Comparison of ENCODE assay signal across 10 mouse cellular contexts in genomic region chr10:81018326-81018725, GRCm38 (mm10). TPM values are rescaled to one million over a fixed set of nuclear protein-coding genes. Genes with fewer than 3 reads are reported as not detected.
DNase-seq lines count a peak whose midpoint lies in the region; ATAC-seq and TF ChIP-seq lines count a peak whose summit lies in the region.
"Had no signal": no experiment of that assay in that cellular context is flagged by ENCODE, and none has a peak within 500 bp of the region (broad histone marks: within the 10 kb centered on the region; RNA-seq: fewer than 3 reads in every experiment).

No protein-coding gene starts in this region.

- in situ Hi-C loops in CH12.LX (cut with MboI; ENCODE audit: low pct_ligation_motif_present, low pct_unique_long_range_greater_than_20kb, low sequenced_read_pairs), result no loop called here

- DNase-seq in layer of hippocampus, adult 11-12 months (ENCODE audit: low spot score), result peak; percentile 65
- DNase-seq in layer of hippocampus, postnatal 25 days (ENCODE audit: extremely low spot score in 1 of 2, low spot score in 1 of 2), result no peak
- DNase-seq in CH12.LX (ENCODE audit: extremely low read depth) (peak; percentile 44), MEL (ENCODE audit: low read depth, low spot score) (peak; percentile 94)
- DNase-seq in gastrocnemius, postnatal 14 days, result peak; percentile 72
- no peak for DNase-seq in natural killer cell, adult 2 months (ENCODE audit: low spot score in 2 of 2)
- DNase-seq in thymus, postnatal 36 days, result no peak

- intact Hi-C loops in gastrocnemius, postnatal 14 days (cut with DNase I; ENCODE audit: low total_unique reads), result no loop called here

- TF ChIP-seq CTCF in CH12.LX (conservative IDR thresholded peaks at IDR 0.05 in 1 of 2, IDR thresholded peaks at IDR 0.05 in 1 of 2; ENCODE audit: low read depth in 2 of 2, low read length in 2 of 2) (no peak), MEL (IDR thresholded peaks at IDR 0.05 in 2 of 3, conservative IDR thresholded peaks at IDR 0.05 in 1 of 3; ENCODE audit: control insufficient read depth in 1 of 3, insufficient read depth in 1 of 3, low read depth in 2 of 3, low read length in 3 of 3, poor library complexity in 1 of 3, severe bottlenecking in 1 of 3) (no peak)

- H3K79me2 ChIP-seq in CH12.LX (replicated peaks; ENCODE audit: control insufficient read depth, extremely low read depth, insufficient read depth, poor library complexity, severe bottlenecking) (no peaks in the 10 kb centered on the region), MEL (ENCODE audit: control insufficient read depth, insufficient read depth, low read length, poor library complexity) (no peaks in the 10 kb centered on the region)

- no peak for ATAC-seq in forebrain, embryonic 16.5 days

- 41% methylated on average over 10 of the region's 10 CpGs for WGBS in forebrain, embryonic 16.5 days

- no peak overlapping the region for H3K4me2 ChIP-seq in CH12.LX (ENCODE audit: insufficient read depth, low read depth, poor library complexity, severe bottlenecking)
- H3K4me2 ChIP-seq in forebrain, embryonic 16.5 days (ENCODE audit: low read length), result no peak overlapping the region
- H3K4me2 ChIP-seq: neural tube, embryonic 13.5 days had no signal

- peaks cover 4 to 14% of the 10 kb centered on the region in 2 experiments for H3K4me1 ChIP-seq in CH12.LX (ENCODE audit: control insufficient read depth in 1 of 2, insufficient read depth in 2 of 2)
- H3K4me1 ChIP-seq in MEL (ENCODE audit: control insufficient read depth in 1 of 2, insufficient read depth in 2 of 2, low read length in 2 of 2), result peaks cover 2 to 19% of the 10 kb centered on the region in 2 experiments; a peak in 3 of 4 replicates
- H3K4me1 ChIP-seq in forebrain, embryonic 16.5 days (replicated peaks; ENCODE audit: control insufficient read depth, insufficient read depth, low read length), result peaks cover 12% of the 10 kb centered on the region

- H3K27me3 ChIP-seq in CH12.LX (replicated peaks) (peaks cover 48% of the 10 kb centered on the region), MEL (ENCODE audit: control insufficient read depth in 1 of 2, insufficient read depth in 2 of 2, low read length in 2 of 2) (no peaks in the 10 kb centered on the region)
- no peaks in the 10 kb centered on the region for H3K27me3 ChIP-seq in forebrain, embryonic 16.5 days (replicated peaks; ENCODE audit: control insufficient read depth, insufficient read depth, low read length)

- TF ChIP-seq EP300 in CH12.LX (IDR thresholded peaks at IDR 0.05; ENCODE audit: low read length), result no peak
- TF ChIP-seq EP300 in MEL (IDR thresholded peaks at IDR 0.05; ENCODE audit: low read depth in 1 of 2, low read length in 2 of 2), result no peak

- dilution Hi-C loops in CH12.LX (cut with MboI; ENCODE audit: extremely low pct_ligation_motif_present, extremely low pct_unique_long_range_greater_than_20kb, low sequenced_read_pairs), result no loop called here

- TF ChIP-seq RAD21 in CH12.LX (IDR thresholded peaks at IDR 0.05; ENCODE audit: low read depth, low read length) (no peak), MEL (IDR thresholded peaks at IDR 0.05; ENCODE audit: low read depth, low read length) (no peak)

- H3K9me3 ChIP-seq in CH12.LX (replicated peaks; ENCODE audit: low read length), result peaks cover 13% of the 10 kb centered on the region
- H3K9me3 ChIP-seq in MEL (replicated peaks; ENCODE audit: insufficient read depth, low read length), result no peaks in the 10 kb centered on the region
- no peaks in the 10 kb centered on the region for H3K9me3 ChIP-seq in forebrain, embryonic 16.5 days (ENCODE audit: control insufficient read depth, low read length)
- H3K9me3 ChIP-seq: heart, embryonic 10.5 days; neural tube, embryonic 13.5 days had no signal

- H3K9ac ChIP-seq in CH12.LX (ENCODE audit: insufficient read depth, low read depth), result no peak overlapping the region
- no peak overlapping the region for H3K9ac ChIP-seq in MEL (ENCODE audit: control insufficient read depth, low read depth, low read length, poor library complexity, severe bottlenecking)
- no peak overlapping the region for H3K9ac ChIP-seq in forebrain, embryonic 16.5 days (replicated peaks; ENCODE audit: low read depth, low read length)
- H3K9ac ChIP-seq: neural tube, embryonic 13.5 days had no signal

- TF ChIP-seq POLR2A in CH12.LX (IDR thresholded peaks at IDR 0.05; ENCODE audit: low read depth, low read length), result no peak
- TF ChIP-seq POLR2A in MEL (IDR thresholded peaks at IDR 0.05; ENCODE audit: control insufficient read depth in 1 of 2, insufficient read depth in 1 of 2, low read depth in 1 of 2, low read length in 2 of 2, poor library complexity in 1 of 2), result no peak

- H3K36me3 ChIP-seq in CH12.LX (replicated peaks in 1 of 2; ENCODE audit: control insufficient read depth in 1 of 2, insufficient read depth in 1 of 2, low read length in 1 of 2) (no peaks in the 10 kb centered on the region), MEL (ENCODE audit: control insufficient read depth in 1 of 2, insufficient read depth in 2 of 2, low read length in 2 of 2) (peaks cover 0 to 4% of the 10 kb centered on the region in 2 experiments; a peak in 2 of 4 replicates)
- H3K36me3 ChIP-seq in forebrain, embryonic 16.5 days (ENCODE audit: control insufficient read depth, insufficient read depth), result no peaks in the 10 kb centered on the region
- H3K36me3 ChIP-seq: heart, embryonic 10.5 days; neural tube, embryonic 13.5 days had no signal

- no peak overlapping the region for H3K27ac ChIP-seq in CH12.LX (ENCODE audit: insufficient read depth, low read depth)
- H3K27ac ChIP-seq in MEL (ENCODE audit: control insufficient read depth, low read depth, low read length), result peak overlapping the region; percentile 11; the same call in 1 of the 2 replicates
- H3K27ac ChIP-seq in forebrain, embryonic 16.5 days (ENCODE audit: low read length), result no peak overlapping the region
- H3K27ac ChIP-seq: heart, embryonic 10.5 days; neural tube, embryonic 13.5 days had no signal

- H3K4me3 ChIP-seq in CH12.LX (replicated peaks in 1 of 3; ENCODE audit: low read depth in 2 of 3, low read length in 2 of 3, poor library complexity in 1 of 3) (no peak overlapping the region), MEL (ENCODE audit: control insufficient read depth in 1 of 2, insufficient read depth in 1 of 2, low read depth in 2 of 2, low read length in 2 of 2) (peak overlapping the region in 1 of 2 experiments; percentile 34; a peak in 1 of 4 replicates)
- no peak overlapping the region for H3K4me3 ChIP-seq in forebrain, embryonic 16.5 days (replicated peaks; ENCODE audit: low read length)
- H3K4me3 ChIP-seq: heart, embryonic 10.5 days; neural tube, embryonic 13.5 days had no signal

RNA-seq across cellular contexts. Expression of gene Gng7, which starts 3.6 kb away (rescaled TPM):
- total RNA-seq in layer of hippocampus, postnatal 25 days (2021), result 100 to 1,000 TPM; 180 to 184 TPM
- total RNA-seq in CH12.LX (2012; rRNA removed) (0.46 and 0.47 TPM in 2 replicates), CH12.LX (2014; rRNA removed) (not detected in 2 replicates), MEL (2012; rRNA removed) (0.92 and 1.3 TPM in 2 replicates)
- polyA plus RNA-seq in CH12.LX (2012; ENCODE audit: insufficient read length, low read depth) (0.24 and 0.68 TPM in 2 replicates), MEL (2012; ENCODE audit: insufficient read depth in 1 of 2, insufficient read length in 2 of 2, low read depth in 1 of 2, low replicate concordance in 2 of 2, missing spikeins in 1 of 2) (1 to 10 TPM in 1 of 2 experiments, not detected in 1; 6.2 TPM)
- total RNA-seq in gastrocnemius, postnatal 14 days (2021), result 1 to 10 TPM in 1 of 2 experiments, under 1 TPM in 1; 0.44 to 1.1 TPM
- 41.0 and 47.4 TPM in 2 replicates for polyA plus RNA-seq in forebrain, embryonic 16.5 days (2015; fragmentation: Nextera tagmentation; extraction: Ambion mirVana)

RNA-seq across cellular contexts. Expression of gene Diras1, which starts 7.1 kb away (rescaled TPM):
- total RNA-seq in layer of hippocampus, postnatal 25 days (2021), result 100 to 1,000 TPM in 1 of 2 experiments, 10 to 100 TPM in 1; 98.7 to 103 TPM
- total RNA-seq in CH12.LX (2012; rRNA removed), result not detected in 2 replicates
- not detected in 2 replicates for total RNA-seq in CH12.LX (2014; rRNA removed)
- polyA plus RNA-seq in CH12.LX (2012; ENCODE audit: insufficient read length, low read depth), result not detected in 2 replicates
- not detected in 2 replicates for total RNA-seq in MEL (2012; rRNA removed)
- under 1 TPM in 1 of 2 experiments, not detected in 1; 0.04 TPM for polyA plus RNA-seq in MEL (2012; ENCODE audit: insufficient read depth in 1 of 2, insufficient read length in 2 of 2, low read depth in 1 of 2, low replicate concordance in 2 of 2, missing spikeins in 1 of 2)
- under 1 TPM; 0.24 to 0.72 TPM for total RNA-seq in gastrocnemius, postnatal 14 days (2021)
- polyA plus RNA-seq in forebrain, embryonic 16.5 days (2015; fragmentation: Nextera tagmentation; extraction: Ambion mirVana), result 37.6 and 45.4 TPM in 2 replicates

RNA-seq across cellular contexts. Expression of gene Slc39a3, which starts 18.9 kb away (rescaled TPM):
- 10 to 100 TPM; 67.5 to 74.9 TPM for total RNA-seq in layer of hippocampus, postnatal 25 days (2021)
- total RNA-seq in CH12.LX (2012; rRNA removed), result 6.3 and 7.2 TPM in 2 replicates
- 3.5 and 3.9 TPM in 2 replicates for total RNA-seq in CH12.LX (2014; rRNA removed)
- polyA plus RNA-seq in CH12.LX (2012; ENCODE audit: insufficient read length, low read depth), result 4.2 and 4.3 TPM in 2 replicates
- 14.8 and 19.5 TPM in 2 replicates for total RNA-seq in MEL (2012; rRNA removed)
- polyA plus RNA-seq in MEL (2012; ENCODE audit: insufficient read depth in 1 of 2, insufficient read length in 2 of 2, low read depth in 1 of 2, low replicate concordance in 2 of 2, missing spikeins in 1 of 2), result 10 to 100 TPM in 1 of 2 experiments, not detected in 1; 15.6 TPM
- total RNA-seq in gastrocnemius, postnatal 14 days (2021), result 10 to 100 TPM; 11.3 to 11.9 TPM
- polyA plus RNA-seq in forebrain, embryonic 16.5 days (2015; fragmentation: Nextera tagmentation; extraction: Ambion mirVana), result 48.1 and 54.0 TPM in 2 replicates

RNA-seq across cellular contexts. Expression of gene Sgta, which starts 41.7 kb away (rescaled TPM):
- 100 to 1,000 TPM; 171 to 178 TPM for total RNA-seq in layer of hippocampus, postnatal 25 days (2021)
- 104 and 110 TPM in 2 replicates for total RNA-seq in CH12.LX (2012; rRNA removed)
- 61.1 and 67.6 TPM in 2 replicates for total RNA-seq in CH12.LX (2014; rRNA removed)
- polyA plus RNA-seq in CH12.LX (2012; ENCODE audit: insufficient read length, low read depth), result 118 and 123 TPM in 2 replicates
- 100 and 101 TPM in 2 replicates for total RNA-seq in MEL (2012; rRNA removed)
- polyA plus RNA-seq in MEL (2012; ENCODE audit: insufficient read depth in 1 of 2, insufficient read length in 2 of 2, low read depth in 1 of 2, low replicate concordance in 2 of 2, missing spikeins in 1 of 2), result 1,000 to 10,000 TPM in 1 of 2 experiments, 100 to 1,000 TPM in 1; 152 to 1,019 TPM
- 10 to 100 TPM; 78.6 to 79.9 TPM for total RNA-seq in gastrocnemius, postnatal 14 days (2021)
- 325 and 344 TPM in 2 replicates for polyA plus RNA-seq in forebrain, embryonic 16.5 days (2015; fragmentation: Nextera tagmentation; extraction: Ambion mirVana)

RNA-seq across cellular contexts. Expression of gene Thop1, which starts 51.5 kb away (rescaled TPM):
- 10 to 100 TPM; 51.3 to 54.6 TPM for total RNA-seq in layer of hippocampus, postnatal 25 days (2021)
- 123 and 136 TPM in 2 replicates for total RNA-seq in CH12.LX (2012; rRNA removed)
- 70.9 and 81.1 TPM in 2 replicates for total RNA-seq in CH12.LX (2014; rRNA removed)
- 94.5 and 105 TPM in 2 replicates for polyA plus RNA-seq in CH12.LX (2012; ENCODE audit: insufficient read length, low read depth)
- total RNA-seq in MEL (2012; rRNA removed), result 121 and 126 TPM in 2 replicates
- polyA plus RNA-seq in MEL (2012; ENCODE audit: insufficient read depth in 1 of 2, insufficient read length in 2 of 2, low read depth in 1 of 2, low replicate concordance in 2 of 2, missing spikeins in 1 of 2), result 100 to 1,000 TPM in 1 of 2 experiments, 10 to 100 TPM in 1; 75.7 to 113 TPM
- total RNA-seq in gastrocnemius, postnatal 14 days (2021), result 10 to 100 TPM; 22.4 to 23.0 TPM
- polyA plus RNA-seq in forebrain, embryonic 16.5 days (2015; fragmentation: Nextera tagmentation; extraction: Ambion mirVana), result 69.4 and 70.4 TPM in 2 replicates

Comparison
In these comparisons a context has a peak if more than half of its experiments do, and no peak if none do; other contexts are left out.
1. DNase-seq: peak in layer of hippocampus, adult 11-12 months (single experiment), CH12.LX (single experiment), MEL (single experiment) and gastrocnemius, postnatal 14 days (single experiment); none in layer of hippocampus, postnatal 25 days (0 of 2), natural killer cell, adult 2 months (0 of 2) and thymus, postnatal 36 days (0 of 2).
2. RNA of gene Gng7, which starts 3.6 kb away (total RNA-seq): 180 to 184 TPM in layer of hippocampus, postnatal 25 days; 0.92 to 1.3 TPM in MEL, 0.44 to 1.1 TPM in gastrocnemius, postnatal 14 days and 0.46 to 0.47 TPM in CH12.LX; every median in the first group is over 10 times any median in the second.
3. RNA of gene Diras1, which starts 7.1 kb away (total RNA-seq): 98.7 to 103 TPM in layer of hippocampus, postnatal 25 days; 0.24 to 0.72 TPM in gastrocnemius, postnatal 14 days, not detected in MEL and not detected in CH12.LX; every median in the first group is over 10 times any median in the second.